Mouse (Mus musculus): ENCODE results near the gene Helz. TPM values are rescaled to one million over a fixed set of nuclear protein-coding genes. Genes with fewer than 3 reads are reported as not detected.
"Not testable (repeated sequence)": the region's sequence is repeated elsewhere in the genome, so short reads cannot be mapped to it uniquely, and the experiment has no call there.

Helz gene
- polyA plus RNA-seq, 1 experiment from 2014 or later, result 13.9 TPM

GRCm38 (mm10) chr11:107540339-107540738 lies 7.4 kb upstream of the Helz start:
- no peaks in the 10 kb centered on the region for H3K36me3 ChIP-seq (ENCODE audit: control insufficient read depth, insufficient read depth)
- no peak overlapping the region for H3K4me3 ChIP-seq (ENCODE audit: low read length)
- H3K27me3 ChIP-seq (ENCODE audit: control insufficient read depth, insufficient read depth, low read length), result no peaks in the 10 kb centered on the region
- H3K9ac ChIP-seq (ENCODE audit: low read length), result no peak overlapping the region
- H3K4me2 ChIP-seq (ENCODE audit: low read depth, low read length), result no peak overlapping the region
- 59% methylated on average over 1 of the region's 1 CpGs for WGBS
- no peak overlapping the region for H3K27ac ChIP-seq (ENCODE audit: low read length)
- no peak for ATAC-seq (replicated peaks; ENCODE audit: extremely low read depth, insufficient read depth, low FRiP score)
- H3K4me1 ChIP-seq (ENCODE audit: control insufficient read depth, insufficient read depth, low read length), result no peaks in the 10 kb centered on the region
- no peaks in the 10 kb centered on the region for H3K9me3 ChIP-seq (replicated peaks; ENCODE audit: control insufficient read depth, low read length)

- H3K27ac ChIP-seq (ENCODE audit: low read length), result no peak overlapping the region
- peaks cover 15% of the 10 kb centered on the region for H3K4me1 ChIP-seq (ENCODE audit: control insufficient read depth, insufficient read depth, low read length)
- no peak overlapping the region; the same call in 1 of the 2 replicates for H3K4me3 ChIP-seq (ENCODE audit: low read length)
- 35% methylated on average over 13 of the region's 13 CpGs for WGBS
- peak overlapping the region; percentile 100 for H3K4me2 ChIP-seq (ENCODE audit: low read depth, low read length)
- H3K9me3 ChIP-seq (replicated peaks; ENCODE audit: control insufficient read depth, low read length), result no peaks in the 10 kb centered on the region
- H3K9ac ChIP-seq (ENCODE audit: low read length), result no peak overlapping the region
- H3K27me3 ChIP-seq (ENCODE audit: control insufficient read depth, insufficient read depth, low read length), result no peaks in the 10 kb centered on the region
- no peak for ATAC-seq (replicated peaks; ENCODE audit: extremely low read depth, insufficient read depth, low FRiP score)
- peaks cover 9% of the 10 kb centered on the region; the same call in 1 of the 2 replicates for H3K36me3 ChIP-seq (ENCODE audit: control insufficient read depth, insufficient read depth)
Observed at GRCm38 (mm10) chr11:107545747-107546476, 1.8 kb upstream of the Helz start.

DNA sequence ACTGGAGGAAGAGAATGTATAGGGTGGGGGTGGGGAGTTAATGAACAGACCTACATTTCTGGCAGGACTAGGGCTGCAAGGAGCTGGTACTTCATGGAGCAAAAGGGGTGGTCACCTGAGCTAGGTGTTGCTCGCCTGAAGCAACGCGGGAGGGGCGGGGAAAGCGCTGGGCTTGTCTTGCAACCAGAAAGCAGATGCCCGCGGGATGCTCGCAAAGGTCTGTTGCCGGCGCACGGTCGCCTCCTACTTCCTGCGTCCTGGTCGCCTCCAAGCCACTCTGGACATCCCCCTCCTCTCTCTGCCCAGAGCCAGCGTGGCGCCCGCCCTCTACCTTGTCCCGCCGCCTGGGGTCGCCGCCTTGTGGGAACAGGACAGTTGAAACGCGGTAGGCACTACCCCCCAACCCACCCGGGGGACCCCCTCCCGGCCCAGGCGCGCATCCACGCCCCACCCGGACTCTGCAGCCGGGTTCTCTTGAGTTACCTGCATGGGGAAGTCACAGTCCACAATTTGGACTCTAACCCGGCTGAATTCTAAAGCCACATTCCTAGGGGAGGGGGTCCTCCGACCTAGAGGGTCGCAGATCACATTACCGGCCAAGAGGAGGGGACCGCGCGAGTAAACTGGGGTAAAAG lies 946 bp upstream of the Helz start:
- Histone ChIP-seq H3K4me1 (ENCODE audit: control insufficient read depth, insufficient read depth, low read length) (peaks cover 23% of the 10 kb centered on the region), H3K36me3 (ENCODE audit: control insufficient read depth, insufficient read depth) (peaks cover 9% of the 10 kb centered on the region; the same call in 1 of the 2 replicates), H3K9me3 (replicated peaks; ENCODE audit: control insufficient read depth, low read length) (no peaks in the 10 kb centered on the region), H3K27ac (ENCODE audit: low read length) (peak overlapping the region; percentile 70), H3K27me3 (ENCODE audit: control insufficient read depth, insufficient read depth, low read length) (no peaks in the 10 kb centered on the region), H3K9ac (ENCODE audit: low read length) (peak overlapping the region; percentile 97), H3K4me3 (ENCODE audit: low read length) (peak overlapping the region; percentile 85), H3K4me2 (ENCODE audit: low read depth, low read length) (peak overlapping the region; percentile 100)
- ATAC-seq (replicated peaks; ENCODE audit: extremely low read depth, insufficient read depth, low FRiP score), result peak; percentile 23
- WGBS, result 1% methylated on average over 31 of the region's 37 CpGs

DNA sequence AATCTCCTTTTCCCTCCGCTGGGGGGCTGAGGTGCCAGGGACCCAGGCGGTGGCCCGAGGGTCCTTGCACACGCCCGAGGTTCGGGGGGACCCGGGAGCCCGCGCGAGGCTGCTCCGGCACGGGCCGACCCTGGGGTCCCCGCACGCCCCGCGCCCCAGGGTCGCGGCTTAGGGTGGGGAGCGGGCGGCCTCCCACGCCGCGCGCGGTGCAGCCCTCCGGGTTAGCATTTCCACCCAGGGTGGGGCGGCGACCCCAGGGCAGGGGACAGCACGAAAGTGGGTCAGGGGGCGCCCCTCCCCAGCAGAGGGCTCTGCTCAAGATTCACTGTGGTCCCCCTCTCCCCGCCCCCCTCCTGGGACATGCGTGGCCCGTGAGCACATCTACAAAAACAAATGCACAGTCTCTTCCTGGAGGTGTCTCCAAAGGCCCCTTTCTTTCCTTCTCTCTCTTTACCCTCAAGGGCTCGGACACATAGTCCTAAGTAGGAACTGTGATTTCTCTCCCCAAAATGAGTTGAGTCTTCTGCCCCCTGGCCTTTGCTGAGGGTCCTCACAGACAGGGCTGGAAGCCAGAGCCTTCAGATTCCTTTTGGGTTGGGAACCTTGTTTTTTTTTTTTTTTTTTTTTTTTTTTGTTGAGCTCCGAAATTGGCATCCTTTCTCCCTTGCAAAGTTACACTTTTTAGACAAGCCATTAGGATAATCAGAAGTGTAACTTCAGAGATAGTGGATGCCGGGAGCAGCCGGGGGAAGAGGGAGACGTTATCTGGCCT lies 660 bp downstream of the Helz start:
- Histone ChIP-seq H3K9me3 (replicated peaks; ENCODE audit: control insufficient read depth, low read length) (no peaks in the 10 kb centered on the region), H3K4me1 (ENCODE audit: control insufficient read depth, insufficient read depth, low read length) (peaks cover 23% of the 10 kb centered on the region), H3K4me2 (ENCODE audit: low read depth, low read length) (peak overlapping the region; percentile 100), H3K27me3 (ENCODE audit: control insufficient read depth, insufficient read depth, low read length) (no peaks in the 10 kb centered on the region), H3K4me3 (ENCODE audit: low read length) (peak overlapping the region; percentile 85), H3K27ac (ENCODE audit: low read length) (peak overlapping the region; percentile 79), H3K36me3 (ENCODE audit: control insufficient read depth, insufficient read depth) (peaks cover 10% of the 10 kb centered on the region; the same call in 1 of the 2 replicates), H3K9ac (ENCODE audit: low read length) (peak overlapping the region; percentile 97)
- 1% methylated on average over 39 of the region's 39 CpGs for WGBS
- peak; percentile 18 for ATAC-seq (replicated peaks; ENCODE audit: extremely low read depth, insufficient read depth, low FRiP score)

- Histone ChIP-seq H3K9me3 (replicated peaks; ENCODE audit: control insufficient read depth, low read length) (no peaks in the 10 kb centered on the region), H3K27me3 (ENCODE audit: control insufficient read depth, insufficient read depth, low read length) (no peaks in the 10 kb centered on the region), H3K4me2 (ENCODE audit: low read depth, low read length) (no peak overlapping the region), H3K4me1 (ENCODE audit: control insufficient read depth, insufficient read depth, low read length) (peaks cover 3% of the 10 kb centered on the region; the same call in 1 of the 2 replicates), H3K4me3 (ENCODE audit: low read length) (no peak overlapping the region), H3K27ac (ENCODE audit: low read length) (no peak overlapping the region), H3K9ac (ENCODE audit: low read length) (no peak overlapping the region), H3K36me3 (ENCODE audit: control insufficient read depth, insufficient read depth) (peaks cover 18% of the 10 kb centered on the region)
- no peak for ATAC-seq (replicated peaks; ENCODE audit: extremely low read depth, insufficient read depth, low FRiP score)
- 95% methylated on average over 5 of the region's 5 CpGs for WGBS
Observed at GRCm38 (mm10) chr11:107559874-107560273, 12.1 kb downstream of the Helz start.

- H3K4me3 ChIP-seq (ENCODE audit: low read length), result no peak overlapping the region
- H3K36me3 ChIP-seq (ENCODE audit: control insufficient read depth, insufficient read depth), result peaks cover 8% of the 10 kb centered on the region; the same call in 1 of the 2 replicates
- no peak overlapping the region for H3K9ac ChIP-seq (ENCODE audit: low read length)
- H3K27me3 ChIP-seq (ENCODE audit: control insufficient read depth, insufficient read depth, low read length), result no peaks in the 10 kb centered on the region
- H3K4me1 ChIP-seq (ENCODE audit: control insufficient read depth, insufficient read depth, low read length), result peaks cover 10% of the 10 kb centered on the region
- H3K4me2 ChIP-seq (ENCODE audit: low read depth, low read length), result no peak overlapping the region
- no peaks in the 10 kb centered on the region for H3K9me3 ChIP-seq (replicated peaks; ENCODE audit: control insufficient read depth, low read length)
- no peak for ATAC-seq (replicated peaks; ENCODE audit: extremely low read depth, insufficient read depth, low FRiP score)
- no peak overlapping the region for H3K27ac ChIP-seq (ENCODE audit: low read length)
- 80% methylated on average over 3 of the region's 3 CpGs for WGBS
Observed at GRCm38 (mm10) chr11:107567431-107567830, 19.7 kb downstream of the Helz start.

GRCm38 (mm10) chr11:107568466-107568995 lies 20.8 kb downstream of the Helz start:
- H3K36me3 ChIP-seq (ENCODE audit: control insufficient read depth, insufficient read depth), result peaks cover 8% of the 10 kb centered on the region; the same call in 1 of the 2 replicates
- no peaks in the 10 kb centered on the region for H3K9me3 ChIP-seq (replicated peaks; ENCODE audit: control insufficient read depth, low read length)
- no peak overlapping the region for H3K4me3 ChIP-seq (ENCODE audit: low read length)
- no peak for ATAC-seq (replicated peaks; ENCODE audit: extremely low read depth, insufficient read depth, low FRiP score)
- no peaks in the 10 kb centered on the region for H3K27me3 ChIP-seq (ENCODE audit: control insufficient read depth, insufficient read depth, low read length)
- no peak overlapping the region for H3K4me2 ChIP-seq (ENCODE audit: low read depth, low read length)
- no peak overlapping the region for H3K27ac ChIP-seq (ENCODE audit: low read length)
- WGBS, result 93% methylated on average over 6 of the region's 6 CpGs
- no peak overlapping the region for H3K9ac ChIP-seq (ENCODE audit: low read length)
- peaks cover 21% of the 10 kb centered on the region for H3K4me1 ChIP-seq (ENCODE audit: control insufficient read depth, insufficient read depth, low read length)

DNA sequence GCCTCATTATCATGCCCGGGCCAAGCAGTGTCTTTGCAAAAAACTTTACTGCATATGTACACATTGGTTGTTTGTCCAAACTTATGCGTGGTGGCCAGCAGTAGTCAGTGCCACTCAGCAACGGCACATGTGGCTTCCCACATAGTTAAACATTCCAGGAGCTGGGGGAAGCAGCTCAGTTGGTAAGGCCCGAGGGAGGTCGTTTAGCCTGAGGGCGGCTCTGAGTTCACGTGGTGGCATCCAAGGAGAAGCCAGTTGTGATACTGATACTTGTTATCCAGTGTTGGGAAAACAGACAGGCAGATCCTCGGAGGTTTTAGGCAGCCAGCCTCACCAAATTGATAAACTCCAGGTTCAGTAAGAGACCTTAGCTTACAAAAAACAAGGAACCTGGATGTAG lies 23.2 kb downstream of the Helz start:
- H3K27me3 ChIP-seq (ENCODE audit: control insufficient read depth, insufficient read depth, low read length); H3K9me3 ChIP-seq (replicated peaks; ENCODE audit: control insufficient read depth, low read length); H3K27ac ChIP-seq (ENCODE audit: low read length); H3K4me3 ChIP-seq (ENCODE audit: low read length); ATAC-seq (replicated peaks; ENCODE audit: extremely low read depth, insufficient read depth, low FRiP score); H3K9ac ChIP-seq (ENCODE audit: low read length); H3K4me2 ChIP-seq (ENCODE audit: low read depth, low read length): not testable (repeated sequence)
- 74% methylated on average over 7 of the region's 8 CpGs for WGBS
- Histone ChIP-seq H3K36me3 (ENCODE audit: control insufficient read depth, insufficient read depth) (peaks cover 15% of the 10 kb centered on the region), H3K4me1 (ENCODE audit: control insufficient read depth, insufficient read depth, low read length) (peaks cover 30% of the 10 kb centered on the region)

Data from heart, embryonic 16.5 days (tissue).